In the genomic region with DNA sequence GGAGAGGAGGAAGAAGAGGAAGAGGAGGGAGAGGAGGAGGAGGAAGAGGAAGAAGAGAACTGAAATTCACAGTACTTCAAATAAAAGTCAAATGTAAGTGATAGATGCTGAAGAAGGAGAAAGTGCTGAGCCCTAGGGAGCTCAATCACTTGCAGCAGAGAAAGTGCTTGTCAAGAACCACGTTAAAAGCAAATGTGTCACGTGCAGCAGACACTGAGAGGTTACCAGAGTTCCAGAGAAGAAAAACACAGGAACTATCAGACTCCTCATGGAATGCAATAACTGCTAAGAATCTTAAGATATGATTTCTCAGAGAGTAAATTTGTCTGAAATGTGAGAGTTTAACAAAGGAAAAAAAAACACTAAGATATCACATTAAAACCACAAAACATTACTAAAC, we compare ENCODE assay signal across 16 mouse cellular contexts.
"Had no signal": no experiment of that assay in that cellular context is flagged by ENCODE, and none has a peak within 500 bp of the region (broad histone marks: within the 10 kb centered on the region; RNA-seq: fewer than 3 reads in every experiment).

No protein-coding gene starts in this region.

- H3K9ac ChIP-seq: liver, embryonic 14.5 days; lung, embryonic 15.5 days; midbrain, embryonic 12.5 days; neural tube, embryonic 12.5 days had no signal

- H3K27me3 ChIP-seq: lung, embryonic 15.5 days; midbrain, embryonic 12.5 days; neural tube, embryonic 12.5 days had no signal

- H3K27ac ChIP-seq: liver, embryonic 14.5 days; lung, embryonic 15.5 days; midbrain, embryonic 10.5 days; midbrain, embryonic 12.5 days; neural tube, embryonic 12.5 days had no signal

- ATAC-seq: lung, postnatal 0 days; midbrain, embryonic 16.5 days had no signal

- H3K9me3 ChIP-seq: lung, embryonic 15.5 days; midbrain, embryonic 10.5 days; midbrain, embryonic 12.5 days; neural tube, embryonic 12.5 days had no signal

- H3K4me2 ChIP-seq: lung, embryonic 15.5 days; midbrain, embryonic 12.5 days; neural tube, embryonic 12.5 days had no signal

- H3K4me3 ChIP-seq: lung, embryonic 15.5 days; midbrain, embryonic 10.5 days; midbrain, embryonic 12.5 days; neural tube, embryonic 12.5 days had no signal

- H3K4me1 ChIP-seq: lung, embryonic 15.5 days; midbrain, embryonic 10.5 days; midbrain, embryonic 12.5 days; neural tube, embryonic 12.5 days had no signal

- H3K36me3 ChIP-seq: lung, embryonic 15.5 days; midbrain, embryonic 10.5 days; midbrain, embryonic 12.5 days; neural tube, embryonic 12.5 days had no signal

- DNase-seq: lung, adult 18-20 months; lung, postnatal 14 days; lung, postnatal 36 days; midbrain, embryonic 14.5 days; right cerebral cortex, postnatal 14 days; spleen, adult 18-20 months; thymus, adult 18-20 months; thymus, postnatal 14 days; thymus, postnatal 36 days had no signal
